Mouse (Mus musculus) cerebellum, adult 2 months (tissue): ENCODE measurements around the gene Cbx1.

Experiments used
- CTCF ChIP-seq: fragments of 200-500 bp; IDR thresholded peaks from 2 replicates; pipeline ENCODE4 v1.5.1; 2011; ENCODE audit warnings: low read depth, mild to moderate bottlenecking, control low read depth, low read length, moderate library complexity, borderline replicate concordance; ENCODE audit not compliant: insufficient read depth
- POLR2A ChIP-seq: fragments of 200-500 bp; IDR thresholded peaks from 2 replicates; pipeline ENCODE4 v1.6.1; 2011; ENCODE audit warnings: low read length, control low read depth, borderline replicate concordance; ENCODE audit not compliant: insufficient read depth

- TF ChIP-seq CTCF (no peak), POLR2A (no peak)
Measured at GRCm38 (mm10) chr11:96805606-96806005, 16.7 kb downstream of the Cbx1 start.
